Mouse (Mus musculus) erythroblast, embryonic 14.5 days (primary cell): Measurements from ENCODE around the gene Mapk8.

Experiments
- GATA1 ChIP-seq: IDR thresholded peaks from 2 replicates; pipeline ENCODE4 v1.6.1; 2012; ENCODE audit warnings: low read length, inconsistent platforms, mixed read lengths
- TAL1 ChIP-seq: IDR thresholded peaks from 3 replicates; pipeline ENCODE4 v1.6.1; 2012; ENCODE audit warnings: low read length, inconsistent platforms, mixed read lengths

- no peak for TF ChIP-seq GATA1
- TF ChIP-seq TAL1, result no peak
These were observed 91.7 kb downstream of the Mapk8 start for GRCm38 (mm10) chr14:33355276-33355675.
